Mouse (Mus musculus) WW6 (cell line): Measurements from ENCODE around the gene Chic2.

Source experiments
- DNase-seq: peaks from one replicate; pipeline ENCODE4 v3.0.0-alpha.2; 2013; ENCODE audit warnings: low read depth, low spot score

The Chic2 gene

DNA sequence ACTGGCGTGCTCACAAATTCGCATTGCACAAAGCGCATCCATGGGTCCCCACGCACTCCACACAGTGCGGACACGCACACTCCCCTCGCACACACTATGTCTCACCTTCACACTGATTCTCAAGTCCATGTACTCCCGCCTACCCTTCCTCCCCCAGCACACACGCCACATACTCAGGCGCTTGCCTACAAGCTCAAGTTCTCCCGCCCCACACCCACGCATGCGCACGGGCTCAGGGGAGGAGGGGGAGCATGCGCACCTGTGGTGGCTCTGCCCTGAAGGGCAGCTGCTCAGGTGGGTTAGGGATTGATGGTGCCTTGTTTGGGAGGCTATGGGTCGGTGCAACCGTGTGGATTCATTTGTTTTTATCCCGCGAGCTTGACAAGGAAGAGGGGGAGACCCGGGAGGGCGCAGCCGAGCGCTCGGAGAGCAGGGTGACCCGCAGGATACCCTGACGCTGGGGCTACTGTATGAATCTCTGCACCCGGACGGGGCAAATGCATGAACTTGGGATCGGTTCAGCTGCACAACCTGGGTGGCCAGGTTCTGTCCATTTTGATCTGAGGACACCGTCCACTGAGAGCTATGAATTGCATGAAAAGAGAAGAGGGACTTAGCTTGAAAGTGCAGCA, 22.7 kb upstream of the Chic2 start:
- no peak for DNase-seq

- DNase-seq, result no peak
Measured at GRCm38 (mm10) chr5:75066715-75067114, 22.1 kb upstream of the Chic2 start.

DNA sequence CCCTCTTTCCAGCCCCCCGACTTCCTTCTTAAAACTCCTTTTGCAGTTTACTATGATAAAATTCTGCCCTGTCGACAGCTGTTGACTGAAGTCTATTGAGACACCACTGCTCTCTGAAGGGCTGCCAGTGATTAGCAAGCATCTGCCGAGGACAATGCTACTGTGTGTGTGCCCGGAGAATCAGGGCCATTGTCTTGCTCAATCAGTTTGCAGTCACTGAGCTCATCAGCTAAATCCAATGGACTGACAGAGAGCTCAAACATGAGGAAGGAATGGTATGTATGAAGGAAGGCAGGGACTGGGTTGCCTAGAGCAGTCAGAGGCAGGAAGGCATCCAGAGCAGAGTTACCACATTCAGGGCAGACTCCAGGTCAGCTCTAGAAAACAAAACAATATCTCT, 18.6 kb upstream of the Chic2 start:
- DNase-seq, result no peak

- no peak for DNase-seq
Measured at GRCm38 (mm10) chr5:75051109-75051508, 6.5 kb upstream of the Chic2 start.

GRCm38 (mm10) chr5:75046681-75047321, 2.2 kb upstream of the Chic2 start:
- DNase-seq, result no peak

DNA sequence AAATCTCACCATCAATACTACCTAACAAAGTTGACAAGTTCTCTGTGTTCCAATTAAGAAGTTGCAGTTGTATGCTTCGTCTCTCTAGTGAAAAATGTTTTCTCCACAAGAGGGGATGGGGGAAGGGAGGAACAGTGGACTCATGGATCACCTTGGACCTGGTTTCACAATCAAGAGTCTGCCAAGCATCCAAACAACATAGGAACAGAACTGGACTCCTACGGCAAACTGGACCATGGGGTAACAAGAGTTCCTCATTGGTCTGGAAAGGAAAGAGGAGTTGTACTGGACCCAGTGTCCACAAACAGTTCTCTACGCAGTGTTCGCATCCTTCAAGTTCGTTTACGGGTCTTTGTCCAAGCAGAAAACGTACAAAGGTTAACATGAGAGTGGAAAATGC, 797 bp upstream of the Chic2 start:
- no peak for DNase-seq

DNA sequence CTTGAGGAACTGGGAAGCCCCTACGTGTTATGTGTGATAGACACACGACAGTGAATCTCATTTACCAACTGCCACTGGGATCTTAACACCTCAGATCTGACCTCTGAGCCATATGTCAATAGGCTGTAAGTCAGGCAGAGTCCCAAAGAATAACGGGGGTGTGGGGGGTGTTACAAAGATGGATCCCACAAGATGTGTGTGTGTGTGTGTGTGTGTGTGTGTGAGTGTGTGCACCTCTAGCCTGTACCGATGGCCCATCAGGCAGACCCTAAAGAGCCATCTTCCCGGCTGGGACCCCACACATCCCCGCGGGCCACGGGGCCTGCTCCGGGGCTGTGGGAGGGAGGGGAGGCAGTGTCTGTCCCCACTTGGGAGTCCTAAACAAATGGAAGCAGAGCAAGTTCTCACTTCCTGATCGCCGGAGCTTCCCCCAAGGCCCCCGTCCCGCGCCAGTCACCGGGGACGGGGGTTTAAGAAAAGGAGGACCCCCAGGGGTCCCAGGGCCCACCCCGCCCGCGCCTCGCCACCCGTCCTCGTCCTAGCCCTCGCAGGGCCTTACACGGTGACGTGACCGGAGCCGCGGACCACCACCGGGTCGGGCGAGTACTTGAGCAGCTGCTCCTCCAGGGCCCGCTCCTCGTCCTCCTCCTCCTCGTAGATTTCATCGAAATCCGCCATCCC, 813 bp downstream of the Chic2 start:
- no peak for DNase-seq

GRCm38 (mm10) chr5:75043011-75043445, 1.5 kb downstream of the Chic2 start:
- DNase-seq, result no peak

- DNase-seq, result no peak
Measured at GRCm38 (mm10) chr5:75039307-75039706, 5.3 kb downstream of the Chic2 start.

- DNase-seq, result no peak
Measured at GRCm38 (mm10) chr5:75035475-75035874, 9.1 kb downstream of the Chic2 start.

- DNase-seq, result no peak
Measured at GRCm38 (mm10) chr5:75014768-75015167, 29.8 kb downstream of the Chic2 start.

GRCm38 (mm10) chr5:75012771-75013421, 31.7 kb downstream of the Chic2 start:
- no peak for DNase-seq

DNA sequence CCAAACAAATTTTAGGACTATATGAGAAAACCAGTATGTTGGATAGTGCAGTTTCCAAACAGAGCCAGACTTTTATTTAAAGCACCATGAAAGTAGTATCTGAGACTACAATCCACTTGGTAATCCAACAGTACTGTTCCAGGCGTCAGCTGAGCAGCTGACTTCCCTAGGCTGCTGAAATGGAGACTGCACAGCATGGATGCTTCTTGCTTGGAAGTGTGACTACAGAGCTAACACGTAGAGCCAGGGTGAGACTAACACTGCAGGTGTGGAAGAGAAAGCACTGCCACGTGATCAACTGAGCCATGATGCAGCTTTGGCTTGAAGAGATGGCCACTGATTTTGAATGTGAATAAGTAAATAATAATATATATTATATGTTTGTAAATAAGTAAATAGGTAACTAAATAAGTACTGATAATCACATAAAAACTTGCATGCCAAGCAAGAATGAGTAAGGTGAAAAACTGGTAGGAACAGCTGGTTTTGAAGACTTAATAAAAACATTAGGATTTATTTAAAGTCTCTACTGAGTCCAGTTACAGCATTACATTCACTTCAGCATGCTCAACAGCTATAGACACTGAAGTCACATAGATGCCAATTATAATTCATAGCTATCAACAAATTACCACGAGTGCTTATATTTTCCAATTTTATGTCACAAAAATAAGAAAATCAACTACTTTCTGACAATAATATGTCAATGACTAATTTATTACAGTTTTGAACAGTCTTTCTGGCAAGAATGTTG, 32.4 kb downstream of the Chic2 start:
- DNase-seq, result no peak

DNA sequence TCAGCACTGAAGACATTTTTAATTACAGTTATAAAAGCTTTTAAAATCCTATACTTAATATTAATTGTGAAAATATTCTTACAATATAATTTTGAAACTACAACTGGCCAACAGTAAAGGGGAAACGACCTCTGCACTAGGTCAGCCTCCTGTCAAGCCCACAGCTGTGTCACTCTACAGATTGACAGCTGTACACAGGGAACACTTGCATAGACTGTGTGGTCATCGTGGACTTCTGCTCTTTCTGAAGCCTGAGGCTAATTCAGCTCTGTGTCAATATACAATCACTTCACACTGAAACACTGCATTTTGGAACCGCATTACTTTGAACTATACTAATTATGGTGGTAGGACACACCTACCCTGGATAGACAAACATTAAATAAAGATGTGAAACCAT, 39.8 kb downstream of the Chic2 start:
- no peak for DNase-seq

DNA sequence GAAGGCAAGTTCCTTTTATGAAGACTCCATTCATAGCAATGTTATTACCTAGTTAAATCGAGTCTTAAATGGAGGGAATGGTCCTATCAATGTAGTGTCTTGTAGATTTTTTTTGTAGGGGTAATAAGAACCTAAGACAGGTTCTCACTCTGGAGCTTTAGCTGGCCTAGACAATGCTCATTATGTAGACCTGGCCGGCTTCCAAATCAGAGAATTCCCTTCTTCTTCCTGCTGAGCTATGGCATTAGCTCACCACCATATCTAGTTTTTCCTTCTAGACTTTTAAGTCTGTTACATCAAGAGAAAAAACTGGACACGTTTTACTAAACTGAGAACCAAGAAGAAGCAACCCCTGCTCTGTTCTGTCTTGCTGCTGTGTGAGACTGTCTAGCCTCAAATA, 42.5 kb downstream of the Chic2 start:
- DNase-seq, result no peak

- no peak for DNase-seq
Measured at GRCm38 (mm10) chr5:74998716-74999512, 45.7 kb downstream of the Chic2 start.

DNA sequence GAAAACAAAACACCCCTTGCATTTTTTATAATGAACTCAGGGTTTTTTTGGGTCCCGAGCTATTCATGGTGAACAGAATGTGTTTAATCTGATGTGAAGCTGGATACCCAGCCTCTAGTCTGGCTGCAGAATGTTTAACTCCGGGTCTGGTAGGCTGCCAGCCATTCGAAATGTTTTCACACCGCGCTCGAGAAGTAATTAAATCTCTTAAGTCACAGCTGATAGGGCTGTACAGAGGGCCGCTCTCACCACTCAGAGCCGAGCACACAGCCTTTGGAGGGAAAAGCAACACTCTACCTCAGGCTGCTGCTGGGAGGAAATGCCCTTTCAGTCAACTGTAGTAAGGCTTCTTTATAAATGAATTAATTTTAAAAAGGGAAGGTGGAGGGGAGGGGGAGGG, 49.6 kb downstream of the Chic2 start:
- DNase-seq, result no peak

GRCm38 (mm10) chr5:74984101-74984500, 60.5 kb downstream of the Chic2 start:
- DNase-seq, result no peak

DNA sequence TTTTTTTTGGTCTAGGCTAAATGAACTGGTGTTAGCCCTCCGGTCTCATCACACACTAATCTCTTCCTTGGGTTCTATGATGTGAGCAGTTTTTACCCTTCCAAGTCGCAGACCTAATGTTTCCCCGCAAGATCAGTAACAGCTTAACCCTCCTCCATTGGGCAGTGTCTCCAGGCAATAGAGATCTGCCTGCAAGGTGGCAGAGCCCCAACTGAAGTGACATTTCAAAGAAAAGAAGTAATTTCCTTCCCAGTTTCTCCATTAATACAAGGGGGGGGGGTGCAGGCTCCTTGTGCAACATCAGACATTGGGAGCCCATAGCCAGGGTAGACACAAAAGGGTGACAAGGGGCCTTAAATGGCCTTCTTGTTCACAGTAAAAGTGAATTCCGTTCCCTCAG, 64.0 kb downstream of the Chic2 start:
- DNase-seq, result no peak

DNA sequence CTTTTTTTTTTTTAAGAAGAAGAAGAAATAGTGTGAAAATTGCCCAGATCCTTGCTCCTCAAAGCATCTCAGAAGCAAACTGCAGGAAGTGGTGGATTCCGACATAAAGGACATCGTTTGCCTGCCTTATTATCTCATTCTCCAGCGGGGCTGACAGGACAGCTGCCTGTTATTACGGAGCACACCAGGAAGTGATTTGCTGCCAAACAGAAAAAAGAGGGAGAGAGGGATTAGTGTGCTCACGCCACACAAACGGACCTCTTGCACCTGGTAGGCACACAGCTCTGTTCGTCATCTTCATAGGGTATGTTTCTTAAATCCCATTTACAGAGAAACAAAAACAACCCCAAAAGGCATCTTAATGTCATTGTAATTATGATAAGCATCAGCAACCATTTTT, 64.4 kb downstream of the Chic2 start:
- DNase-seq, result no peak

- DNase-seq, result no peak
Measured at GRCm38 (mm10) chr5:74979586-74979985, 65.0 kb downstream of the Chic2 start.
